Mouse (Mus musculus) forebrain, embryonic 16.5 days (tissue): ENCODE results near the gene Gmeb2. TPM values are rescaled to one million over a fixed set of nuclear protein-coding genes. Genes with fewer than 3 reads are reported as not detected.
"Not testable (repeated sequence)": the region's sequence is repeated elsewhere in the genome, so short reads cannot be mapped to it uniquely, and the experiment has no call there.

Source experiments
- ATAC-seq: fragments of 200-750 bp; cut with Nextera tagmentation; 2 replicates; pipeline ENCODE4 v1.8.0; 2017; ENCODE audit warnings: mild to moderate bottlenecking, moderate library complexity
- H3K27ac ChIP-seq: fragments of 300-500 bp; sonication (generic); 2 replicates; pipeline ENCODE4 v1.5.1; 2014; ENCODE audit warnings: low read length, control low read depth
- H3K27me3 ChIP-seq: fragments of 300-500 bp; sonication (generic); replicated peaks from 2 replicates; pipeline ENCODE4 v1.6.1; 2014; ENCODE audit warnings: low read length; ENCODE audit not compliant: control insufficient read depth, insufficient read depth
- H3K36me3 ChIP-seq: fragments of 300-500 bp; sonication (generic); 2 replicates; pipeline ENCODE4 v1.6.1; 2014; ENCODE audit not compliant: control insufficient read depth, insufficient read depth
- H3K4me1 ChIP-seq: fragments of 300-500 bp; sonication (generic); replicated peaks from 2 replicates; pipeline ENCODE4 v1.6.1; 2014; ENCODE audit warnings: low read length; ENCODE audit not compliant: control insufficient read depth, insufficient read depth
- H3K4me2 ChIP-seq: fragments of 300-500 bp; sonication (generic); 2 replicates; pipeline ENCODE4 v1.6.1; 2014; ENCODE audit warnings: mild to moderate bottlenecking, low read length, control low read depth
- H3K4me3 ChIP-seq: fragments of 300-500 bp; sonication (generic); replicated peaks from 2 replicates; pipeline ENCODE4 v1.5.1; 2014; ENCODE audit warnings: mild to moderate bottlenecking, low read length, control low read depth
- H3K9ac ChIP-seq: fragments of 300-500 bp; sonication (generic); replicated peaks from 2 replicates; pipeline ENCODE4 v1.6.1; 2014; ENCODE audit warnings: low read depth, low read length, control low read depth
- H3K9me3 ChIP-seq: fragments of 300-500 bp; sonication (generic); 2 replicates; pipeline ENCODE4 v1.6.1; 2016; ENCODE audit warnings: low read length; ENCODE audit not compliant: control insufficient read depth
- WGBS: fragments of 180-500 bp; shearing (Covaris S2); extraction: QIAGEN DNeasy Blood & Tissue Kit; methylation state at CpG from one replicate; pipeline ENCODE4 v1.1.7; 2014; 5-methylcytosine and 5-hydroxymethylcytosine counted together
- polyA plus RNA-seq: library from polyadenylated mRNA; unstranded; fragments of >200 nt; fragmentation: Nextera tagmentation; extraction: Ambion mirVana; gene quantifications from 2 replicates; pipeline ENCODE4 v1.2.1, GENCODE M21; 2015

Gmeb2 gene
- 22.0 and 22.7 TPM in 2 replicates for polyA plus RNA-seq

GRCm38 (mm10) chr2:181287958-181288350 lies at the start of gene Gmeb2:
Gene Gmeb2 (minus strand): TSS chr2:181288035.
- Histone ChIP-seq H3K4me3 (peak within 1 kb of the TSS; percentile 77), H3K9ac (peak within 1 kb of the TSS; percentile 90), H3K4me2 (peak within 1 kb of the TSS; percentile 75), H3K27ac (peak within 1 kb of the TSS; percentile 98), H3K4me1 (peaks cover 14% of the 10 kb centered on the region)
- H3K36me3 ChIP-seq, H3K27me3 ChIP-seq, H3K9me3 ChIP-seq: not testable (repeated sequence)
- peak; percentile 97 for ATAC-seq
- 0% methylated on average over 23 of the region's 38 CpGs for WGBS

GRCm38 (mm10) chr2:181334023-181334422 lies 46.2 kb upstream of the Gmeb2 start:
- no peak overlapping the region for H3K4me2 ChIP-seq
- no peak overlapping the region for H3K9ac ChIP-seq
- H3K36me3 ChIP-seq = peaks cover 17% of the 10 kb centered on the region
- H3K4me3 ChIP-seq = no peak overlapping the region
- H3K27ac ChIP-seq = no peak overlapping the region
- no peaks in the 10 kb centered on the region for H3K27me3 ChIP-seq
- WGBS = 57% methylated on average over 3 of the region's 3 CpGs
- H3K9me3 ChIP-seq = no peaks in the 10 kb centered on the region
- H3K4me1 ChIP-seq = no peaks in the 10 kb centered on the region
- ATAC-seq = peak; percentile 67

GRCm38 (mm10) chr2:181332542-181332941 lies 44.7 kb upstream of the Gmeb2 start:
- no peak overlapping the region for H3K27ac ChIP-seq
- no peak overlapping the region for H3K4me3 ChIP-seq
- H3K9ac ChIP-seq = no peak overlapping the region
- no peaks in the 10 kb centered on the region for H3K27me3 ChIP-seq
- no peaks in the 10 kb centered on the region for H3K9me3 ChIP-seq
- H3K36me3 ChIP-seq = peaks cover 25% of the 10 kb centered on the region
- no peak for ATAC-seq
- no peaks in the 10 kb centered on the region for H3K4me1 ChIP-seq
- H3K4me2 ChIP-seq = no peak overlapping the region

- Histone ChIP-seq H3K9ac (no peak overlapping the region), H3K27ac (no peak overlapping the region), H3K36me3 (peaks cover 18% of the 10 kb centered on the region), H3K9me3 (no peaks in the 10 kb centered on the region), H3K4me3 (no peak overlapping the region), H3K4me2 (no peak overlapping the region), H3K4me1 (no peaks in the 10 kb centered on the region), H3K27me3 (no peaks in the 10 kb centered on the region)
- no peak for ATAC-seq
- WGBS = 99% methylated on average over 2 of the region's 2 CpGs
Observed at GRCm38 (mm10) chr2:181326098-181326497, 38.3 kb upstream of the Gmeb2 start.

- H3K27me3 ChIP-seq = no peaks in the 10 kb centered on the region
- WGBS = 81% methylated on average over 5 of the region's 5 CpGs
- no peak overlapping the region for H3K9ac ChIP-seq
- peaks cover 10% of the 10 kb centered on the region for H3K4me1 ChIP-seq
- H3K27ac ChIP-seq = no peak overlapping the region
- peaks cover 7% of the 10 kb centered on the region; the same call in 1 of the 2 replicates for H3K36me3 ChIP-seq
- H3K4me2 ChIP-seq = no peak overlapping the region
- no peak for ATAC-seq
- H3K9me3 ChIP-seq = no peaks in the 10 kb centered on the region
- no peak overlapping the region for H3K4me3 ChIP-seq
Observed at GRCm38 (mm10) chr2:181322136-181322535, 34.3 kb upstream of the Gmeb2 start.

GRCm38 (mm10) chr2:181320103-181320499 lies 32.3 kb upstream of the Gmeb2 start:
- 15% methylated on average over 7 of the region's 7 CpGs for WGBS
- Histone ChIP-seq H3K27me3 (no peaks in the 10 kb centered on the region; the same call in 1 of the 2 replicates), H3K9ac (peak overlapping the region; percentile 58), H3K4me3 (peak overlapping the region; percentile 74), H3K4me2 (peak overlapping the region; percentile 86), H3K27ac (no peak overlapping the region), H3K4me1 (peaks cover 10% of the 10 kb centered on the region), H3K9me3 (no peaks in the 10 kb centered on the region), H3K36me3 (peaks cover 4% of the 10 kb centered on the region; the same call in 1 of the 2 replicates)
- ATAC-seq = peak; percentile 13; the same call in 1 of the 2 replicates

- Histone ChIP-seq H3K9ac (peak within 1 kb of the TSS; percentile 58), H3K4me3 (peak within 1 kb of the TSS; percentile 74), H3K4me1 (peaks cover 10% of the 10 kb centered on the region), H3K27me3 (no peaks in the 10 kb centered on the region; the same call in 1 of the 2 replicates), H3K27ac (peak within 1 kb of the TSS; percentile 33; the same call in 1 of the 2 replicates), H3K4me2 (peak within 1 kb of the TSS; percentile 86), H3K36me3 (peaks cover 4% of the 10 kb centered on the region; the same call in 1 of the 2 replicates), H3K9me3 (no peaks in the 10 kb centered on the region)
- WGBS = 6% methylated on average over 40 of the region's 40 CpGs
- peak; percentile 92 for ATAC-seq
Observed at GRCm38 (mm10) chr2:181319248-181320102, 31.6 kb upstream of the Gmeb2 start, which contains the start of gene Rtel1. Gene Rtel1 (plus strand): TSS chr2:181319739.

- peak; percentile 92 for ATAC-seq
- H3K9me3 ChIP-seq = no peaks in the 10 kb centered on the region
- peak within 1 kb of the TSS; percentile 94 for H3K27ac ChIP-seq
- peak within 1 kb of the TSS; percentile 97 for H3K9ac ChIP-seq
- H3K4me1 ChIP-seq = peaks cover 26% of the 10 kb centered on the region
- H3K4me3 ChIP-seq = peak within 1 kb of the TSS; percentile 89
- peak within 1 kb of the TSS; percentile 65 for H3K4me2 ChIP-seq
- 2% methylated on average over 21 of the region's 23 CpGs for WGBS
- H3K27me3 ChIP-seq = no peaks in the 10 kb centered on the region; the same call in 1 of the 2 replicates
- no peaks in the 10 kb centered on the region for H3K36me3 ChIP-seq
Observed at GRCm38 (mm10) chr2:181314080-181314810, 26.4 kb upstream of the Gmeb2 start, which contains the start of gene Stmn3. Gene Stmn3 (minus strand): TSS chr2:181314500.
